Mouse (Mus musculus) lung, adult 18-20 months (tissue): ENCODE data around the gene Stk39.

ENCODE experiments used
- DNase-seq, 2 experiments: peaks; one replicate each; pipeline ENCODE4 v3.0.0; 2022; ENCODE audit warnings: mixed read lengths in 2 of 2

Stk39 gene

DNA sequence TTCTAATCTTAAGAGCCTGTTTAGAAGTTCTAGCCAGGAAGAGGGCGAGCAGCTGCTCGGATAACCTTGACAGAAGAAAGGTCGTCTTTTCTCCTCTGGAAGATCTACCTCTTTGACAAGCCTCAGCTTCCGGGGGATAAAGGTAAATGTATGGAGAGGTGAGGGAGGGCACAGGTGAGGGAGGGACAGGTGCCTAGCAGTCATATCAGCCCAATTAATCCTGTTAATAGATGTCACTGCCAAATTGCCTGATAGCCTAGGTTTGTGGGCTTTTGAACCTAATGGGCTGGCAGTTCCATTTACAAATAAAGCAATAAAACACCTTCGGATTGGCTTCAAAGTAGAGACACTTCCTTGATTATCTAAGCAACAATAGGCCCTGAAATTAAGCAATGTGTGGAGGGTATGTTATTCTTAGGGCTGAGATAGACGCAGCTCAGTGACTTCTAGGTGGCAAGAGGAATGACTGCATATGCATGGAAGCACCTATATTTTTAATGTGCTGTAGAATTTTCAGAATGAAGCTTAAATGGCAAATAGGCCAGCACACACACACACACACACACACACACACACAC, 14.5 kb downstream of the Stk39 start:
- DNase-seq = no peak

DNA sequence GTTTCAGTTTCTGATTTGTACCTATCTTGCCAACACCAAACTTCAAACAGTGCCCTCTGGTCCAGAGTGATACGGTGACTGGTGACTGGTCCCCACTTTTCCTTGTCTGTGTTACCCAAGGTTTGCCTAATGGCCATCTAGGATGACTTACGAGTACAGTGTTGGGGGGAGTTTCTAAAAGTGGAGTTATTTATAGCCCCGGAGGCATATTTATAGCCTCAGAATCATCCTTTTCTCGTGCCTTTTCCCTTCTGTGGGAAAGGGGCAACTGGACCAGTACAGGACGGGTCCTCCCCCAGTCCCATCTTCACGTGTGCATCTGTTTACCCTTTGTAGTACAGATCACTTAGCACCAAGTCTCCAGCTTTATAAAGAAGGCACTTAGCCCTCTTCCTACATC, 15.2 kb downstream of the Stk39 start:
- no peak for DNase-seq

DNA sequence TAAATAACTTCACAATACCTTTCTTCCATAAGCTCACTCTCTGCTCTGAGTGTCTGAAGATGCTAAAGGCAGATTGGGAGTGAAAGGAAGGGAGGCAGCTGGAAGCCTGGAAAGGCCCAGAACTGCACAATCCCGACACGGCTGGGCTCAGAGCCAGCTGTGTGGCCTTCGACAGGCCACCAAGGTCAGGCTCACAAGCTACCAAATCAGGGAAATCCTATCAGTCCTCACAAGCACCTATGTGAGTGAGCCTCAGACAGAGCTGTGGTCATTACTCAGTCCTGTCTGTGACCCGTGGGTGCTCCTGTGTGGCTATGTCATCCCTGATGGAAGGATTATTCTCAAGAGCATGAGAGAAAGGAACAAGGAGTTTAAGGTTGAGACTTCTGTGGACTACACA, 19.7 kb downstream of the Stk39 start:
- DNase-seq = no peak

DNA sequence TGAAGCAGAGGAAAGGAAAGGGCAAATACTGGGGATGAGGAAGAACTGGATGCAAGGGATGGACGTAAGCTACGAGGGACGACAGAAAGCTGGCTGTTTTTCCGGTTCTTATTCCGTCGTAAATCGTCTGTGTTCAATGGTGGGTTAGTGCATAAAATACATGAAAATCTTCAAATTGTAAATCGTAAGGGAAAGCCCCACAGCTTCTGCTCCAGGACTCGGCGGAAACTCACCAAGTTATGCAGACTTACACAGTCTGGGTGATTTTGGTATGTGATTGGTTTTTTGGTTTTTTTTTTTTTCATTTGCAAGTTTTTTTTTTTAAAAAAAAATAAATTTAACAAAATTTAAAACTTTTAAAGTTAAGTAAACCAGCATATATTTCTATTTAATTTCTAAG, 24.0 kb downstream of the Stk39 start:
- DNase-seq = no peak

DNA sequence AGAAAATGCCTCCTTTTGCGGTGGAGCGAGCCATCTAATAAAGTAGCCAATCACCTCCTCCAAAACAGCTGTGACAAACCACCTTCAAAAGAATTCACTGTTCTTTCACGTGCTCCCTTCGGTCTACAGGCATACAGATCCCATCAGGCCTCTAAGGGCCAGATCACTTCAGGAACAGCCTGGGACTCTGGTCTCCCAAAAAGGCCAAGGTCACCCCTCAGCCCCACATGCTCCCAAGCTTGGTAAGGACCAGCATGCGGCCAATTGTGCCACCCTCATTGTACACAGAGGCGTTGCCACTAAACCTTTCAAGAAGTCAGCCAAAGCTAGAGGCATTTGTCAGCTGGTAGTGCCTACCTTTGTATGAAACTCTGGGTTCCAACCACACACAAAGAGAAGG, 28.9 kb downstream of the Stk39 start:
- no peak for DNase-seq

DNA sequence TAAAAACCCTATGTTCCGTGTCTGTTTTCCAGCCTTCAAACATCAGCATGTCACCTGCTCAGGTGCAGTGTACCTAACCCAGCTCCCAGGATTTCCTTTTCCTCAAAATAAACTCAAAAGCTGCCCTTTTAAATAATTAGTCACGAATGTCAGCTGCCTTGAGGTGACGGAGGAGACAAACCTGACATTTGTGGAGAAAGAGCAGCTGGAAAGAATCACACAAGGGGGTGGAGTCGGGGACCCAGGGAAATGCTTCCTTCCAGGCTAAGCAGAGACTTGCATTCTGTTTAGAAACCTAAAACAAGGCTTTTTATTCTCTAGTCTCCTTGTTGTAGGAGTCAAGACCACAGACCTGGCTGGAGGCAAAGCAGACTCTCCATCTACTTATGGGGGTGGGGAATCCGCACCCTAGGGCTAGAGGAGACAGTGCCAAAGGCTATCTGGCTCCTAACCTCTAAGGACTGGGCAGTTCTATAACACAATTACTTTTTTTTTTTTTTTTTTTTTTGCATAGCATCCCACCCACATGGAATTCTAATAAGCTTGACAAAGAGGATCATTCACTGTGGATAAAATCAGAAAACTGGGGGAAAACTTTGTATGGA, 29.9 kb downstream of the Stk39 start:
- no peak for DNase-seq

DNA sequence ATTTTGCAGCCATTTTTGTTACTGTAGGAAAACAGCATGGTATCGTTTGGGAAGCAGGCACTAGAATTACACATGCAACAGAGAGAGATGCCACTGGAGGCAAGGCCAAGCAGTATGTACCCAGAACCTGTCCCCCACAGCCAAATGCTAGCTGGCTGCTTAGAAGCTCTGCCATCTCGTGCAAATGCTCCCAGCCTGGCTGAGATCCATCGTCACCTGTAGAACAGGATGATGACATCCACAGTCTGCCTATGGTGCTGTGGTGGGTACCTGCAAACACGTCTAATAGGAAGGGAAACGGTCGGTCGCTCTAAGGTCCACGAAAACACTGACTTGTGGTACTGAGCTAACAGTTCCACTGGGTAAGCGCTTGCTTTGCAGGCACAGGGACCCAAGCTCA, 32.5 kb downstream of the Stk39 start:
- DNase-seq = no peak

DNA sequence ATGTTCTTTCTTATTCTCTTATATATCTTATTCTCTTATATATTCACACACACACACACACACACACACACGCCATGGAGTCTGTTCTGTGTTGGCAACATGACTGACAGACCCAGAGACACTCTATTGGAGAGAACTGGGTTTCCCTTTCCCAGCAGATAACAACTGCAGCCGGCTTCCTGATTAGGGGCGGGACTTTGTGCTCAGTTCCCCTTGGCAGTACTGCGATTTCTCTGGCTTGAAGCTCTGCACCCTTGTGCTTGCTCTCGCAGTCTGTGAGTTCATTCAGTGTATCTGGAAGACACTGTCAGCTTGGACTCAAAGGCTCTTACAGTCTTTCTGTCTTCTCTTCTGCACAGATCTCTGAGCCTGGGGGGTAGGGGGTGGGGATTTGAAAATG, 34.1 kb downstream of the Stk39 start:
- no peak for DNase-seq

DNA sequence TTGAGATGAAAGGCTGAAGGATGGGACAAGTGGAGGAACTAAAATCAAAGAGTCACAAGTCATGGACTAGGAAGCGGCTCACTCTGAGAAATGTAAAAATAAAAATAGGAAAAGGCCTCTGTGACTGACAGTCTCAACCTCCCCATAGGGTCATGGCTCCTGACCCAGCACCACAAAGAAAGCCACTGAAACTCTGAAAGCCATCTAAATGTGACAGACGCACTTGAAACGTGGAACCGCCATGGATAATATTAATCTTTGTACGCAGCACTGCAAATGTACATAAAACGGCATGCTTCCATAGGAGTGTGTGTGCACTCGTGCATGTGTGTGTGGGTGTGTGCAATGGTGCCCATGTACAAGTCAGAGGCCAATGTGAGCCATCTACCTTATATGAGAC, 34.9 kb downstream of the Stk39 start:
- no peak for DNase-seq

DNA sequence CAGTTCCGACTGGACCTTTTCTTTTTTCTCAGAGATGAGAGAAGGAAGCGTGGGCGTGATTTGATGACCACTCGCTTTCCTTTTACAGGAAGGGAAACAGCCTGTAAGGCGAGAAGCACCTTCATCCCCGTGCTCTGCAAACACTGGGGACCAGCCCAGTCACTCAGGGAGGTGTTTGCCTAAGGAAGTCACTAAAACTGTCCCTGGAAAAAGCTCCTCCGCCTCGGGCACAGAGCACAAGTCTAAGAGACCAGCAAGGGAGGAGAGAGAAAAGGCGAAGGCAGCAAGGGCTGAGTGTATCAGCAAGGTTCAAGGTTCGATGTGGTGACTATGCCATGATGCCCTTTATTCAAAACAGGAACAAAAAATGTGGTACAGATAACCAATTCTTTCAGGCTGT, 35.8 kb downstream of the Stk39 start:
- DNase-seq = no peak

DNA sequence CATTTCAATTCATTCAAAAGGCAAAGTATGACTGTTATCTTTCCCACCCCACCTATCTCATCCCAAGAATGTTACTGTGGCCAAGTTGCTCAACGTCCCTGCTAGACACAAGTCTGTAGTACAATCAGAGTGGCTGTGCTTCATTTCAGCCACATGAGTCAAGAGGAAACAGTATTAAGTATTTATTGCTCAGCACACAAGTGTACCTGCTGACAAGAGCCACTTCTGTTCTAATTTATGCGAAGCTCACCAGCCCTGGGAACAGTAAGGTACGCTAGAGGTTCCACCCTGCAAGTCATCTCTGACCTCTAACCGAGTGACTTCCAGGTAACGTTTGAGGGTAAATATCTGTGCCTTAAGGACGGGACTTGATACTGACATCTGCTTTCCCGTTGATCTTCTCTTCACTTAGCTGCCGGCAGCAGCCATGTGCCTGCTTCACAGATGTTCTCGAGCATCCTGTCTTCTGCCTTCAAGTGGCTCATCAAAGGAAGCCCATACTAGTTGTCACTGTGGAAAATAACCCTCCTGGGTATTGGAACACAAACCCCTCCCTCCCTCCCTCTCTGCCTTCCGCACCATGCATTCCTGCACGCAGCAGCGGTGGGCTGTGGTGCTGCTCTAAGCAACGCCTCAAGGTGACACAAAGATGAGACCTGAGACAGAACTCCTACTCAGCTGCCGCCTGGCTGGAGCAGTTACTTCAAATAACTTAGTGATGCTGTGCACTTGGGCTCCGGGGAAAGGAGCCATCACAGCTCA, 36.4 kb downstream of the Stk39 start:
- peak; percentile 11 to 60 for DNase-seq

DNA sequence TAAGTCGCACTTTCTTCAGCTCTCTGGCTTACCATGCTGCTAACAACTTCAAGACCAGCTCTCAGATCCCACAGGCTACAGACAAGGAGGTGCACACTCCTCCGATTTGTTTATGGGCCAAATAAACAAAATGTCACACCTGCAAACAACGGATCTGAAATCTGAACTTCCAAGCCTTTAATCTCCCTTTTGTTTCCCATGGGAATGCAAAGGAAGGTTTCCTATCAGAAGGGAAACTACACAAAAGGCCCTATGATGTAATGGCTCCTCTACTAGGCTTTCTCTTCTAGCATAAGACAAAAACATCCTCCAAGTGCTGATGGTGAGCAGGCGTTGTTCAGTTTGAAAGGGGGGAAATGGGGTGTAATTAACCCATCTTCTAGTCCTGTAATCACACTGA, 37.1 kb downstream of the Stk39 start:
- DNase-seq = no peak

DNA sequence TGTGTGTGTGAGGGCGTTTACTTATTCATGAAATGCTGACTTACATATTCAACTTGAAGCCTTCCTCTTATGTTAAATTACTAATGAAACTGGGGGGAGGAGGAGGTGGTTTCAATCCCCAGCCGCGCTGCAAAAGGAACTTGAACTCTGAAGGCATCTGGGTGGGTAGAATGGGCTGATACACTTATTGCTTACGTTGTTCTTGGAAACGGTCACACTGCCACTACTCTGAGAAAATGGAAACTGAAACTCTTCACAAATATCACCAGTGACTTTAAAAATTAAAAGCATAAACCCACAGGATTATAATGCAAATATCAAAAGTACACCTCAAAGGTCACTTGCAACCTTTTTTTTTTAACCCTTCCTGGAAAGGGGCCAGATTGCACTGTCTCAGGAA, 37.5 kb downstream of the Stk39 start:
- DNase-seq = no peak

DNA sequence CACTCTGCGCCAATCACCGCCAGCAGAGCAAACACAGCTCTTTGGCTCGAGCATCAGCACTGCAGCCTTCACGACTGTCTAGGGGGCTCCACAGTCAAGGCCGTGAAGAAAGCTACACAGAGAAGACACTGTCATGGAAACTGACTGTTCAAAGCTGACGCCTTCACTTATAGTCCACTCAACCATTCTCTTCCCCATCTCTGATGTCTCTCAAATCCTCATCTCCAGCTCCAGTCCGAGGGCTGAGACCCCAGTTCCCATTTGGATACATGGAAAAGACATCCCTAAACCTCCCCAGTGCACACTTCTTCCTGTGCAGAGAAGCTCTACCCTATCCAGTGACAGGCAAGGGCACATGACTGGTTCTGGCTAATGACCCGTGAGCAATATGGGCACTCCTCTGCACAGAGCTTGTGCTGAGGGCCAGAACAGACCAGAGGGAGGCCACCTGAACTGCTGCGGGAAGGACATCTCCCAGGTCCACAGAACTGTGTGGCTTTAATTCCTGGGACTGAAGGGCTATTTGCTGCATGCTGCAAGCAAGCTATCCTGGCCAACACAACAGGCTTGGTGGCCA, 38.2 kb downstream of the Stk39 start:
- no peak for DNase-seq

DNA sequence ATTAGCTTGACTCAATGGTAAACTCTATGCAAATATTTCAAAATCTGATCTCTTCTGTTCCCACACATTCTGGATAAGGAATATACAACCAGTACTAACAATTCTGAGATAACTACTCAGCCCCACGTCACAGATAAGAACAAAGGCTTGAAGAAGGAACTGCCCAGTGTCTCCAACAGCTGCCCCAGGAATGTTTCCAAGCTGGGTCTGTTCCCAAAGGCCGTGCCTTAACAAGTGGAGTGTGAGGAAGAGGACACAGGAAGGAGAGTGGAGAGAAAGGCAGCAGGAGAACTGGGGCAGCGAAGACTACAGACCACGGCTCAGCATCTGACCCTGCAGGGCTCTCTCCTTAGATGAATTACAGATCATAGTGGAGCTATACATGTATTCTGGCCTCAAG, 39.2 kb downstream of the Stk39 start:
- DNase-seq = no peak

DNA sequence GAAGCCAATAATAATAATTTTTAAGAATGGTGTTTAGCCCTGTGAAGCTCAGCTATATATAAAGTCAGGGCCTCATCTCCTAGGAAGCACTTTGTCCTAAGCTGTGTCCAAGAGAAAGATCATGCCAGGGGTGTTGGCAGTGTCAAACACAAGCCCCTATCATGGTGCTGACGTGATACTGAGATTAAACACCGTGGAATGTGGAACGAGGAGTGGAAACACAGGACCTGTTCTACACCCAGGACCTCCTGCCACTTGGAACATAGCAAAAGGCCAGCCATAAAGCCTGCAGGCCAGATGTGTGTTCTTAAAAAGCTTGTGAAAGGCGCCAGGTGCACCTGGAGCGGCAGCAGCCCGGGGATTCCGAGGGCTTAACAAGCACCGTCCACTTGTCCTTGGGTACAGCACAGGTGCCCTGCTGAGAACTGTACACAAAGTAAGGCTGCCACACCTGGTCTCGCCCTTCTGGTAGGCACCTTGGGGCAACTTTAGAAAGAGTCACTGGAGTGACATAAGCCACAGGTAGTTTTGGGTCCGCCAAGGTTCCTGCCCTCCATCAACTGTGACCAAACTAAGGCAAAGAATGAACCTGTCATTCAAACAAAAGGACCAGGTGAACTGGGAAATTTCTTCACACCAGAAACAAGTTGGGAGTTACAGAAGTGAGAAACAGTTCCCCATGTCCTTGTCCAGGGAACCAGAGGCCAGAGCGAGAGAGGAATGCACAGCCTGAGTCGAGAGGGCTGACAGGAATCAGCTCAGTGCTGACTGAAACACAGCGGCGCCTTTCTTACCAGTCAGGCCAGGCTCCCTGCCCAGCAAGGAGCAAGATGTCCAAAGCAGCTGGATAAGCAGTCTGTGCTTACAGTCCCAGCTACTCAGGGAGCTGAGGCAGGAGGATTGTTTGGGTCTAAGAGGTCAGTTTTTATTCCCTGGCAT, 40.8 kb downstream of the Stk39 start:
- DNase-seq = peak; percentile 35 to 65

DNA sequence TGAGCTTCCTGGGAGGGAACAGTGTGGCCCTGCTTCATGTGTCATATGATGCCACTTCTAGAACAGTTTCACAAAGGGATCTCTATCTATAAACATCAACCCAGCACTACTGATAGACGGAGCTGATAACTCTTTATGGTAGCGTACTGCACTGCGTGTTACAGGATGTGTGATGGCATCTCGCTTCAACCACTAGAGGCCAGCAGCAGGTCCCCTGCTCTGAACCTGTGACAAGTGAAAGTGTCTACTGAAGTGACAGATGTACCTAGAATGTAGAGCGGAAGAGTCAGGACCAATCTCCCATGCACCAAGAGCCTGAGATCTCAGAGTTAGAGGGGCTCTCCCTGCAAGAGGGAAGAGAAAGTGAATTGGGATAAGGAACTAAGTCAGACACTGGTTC, 41.6 kb downstream of the Stk39 start:
- DNase-seq = peak; percentile 31 to 37

DNA sequence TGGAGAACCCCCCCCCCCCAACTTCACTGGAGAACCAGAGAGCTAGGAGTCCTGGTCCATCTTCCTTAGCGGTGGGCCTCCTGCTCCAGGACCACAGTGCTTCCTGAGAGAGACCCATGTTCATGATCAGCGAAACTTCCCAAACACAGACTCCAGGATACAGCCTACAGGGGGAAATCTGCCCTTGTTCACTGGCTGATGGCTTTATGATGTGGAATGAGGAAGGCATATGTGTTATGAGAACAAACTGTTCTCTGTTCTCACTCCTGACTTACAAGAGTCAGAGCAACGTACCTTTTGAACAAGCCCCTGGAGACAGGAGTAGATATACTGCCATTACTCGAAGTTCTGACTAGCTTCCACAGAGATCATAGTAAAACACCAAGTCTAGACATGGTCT, 42.6 kb downstream of the Stk39 start:
- no peak for DNase-seq

DNA sequence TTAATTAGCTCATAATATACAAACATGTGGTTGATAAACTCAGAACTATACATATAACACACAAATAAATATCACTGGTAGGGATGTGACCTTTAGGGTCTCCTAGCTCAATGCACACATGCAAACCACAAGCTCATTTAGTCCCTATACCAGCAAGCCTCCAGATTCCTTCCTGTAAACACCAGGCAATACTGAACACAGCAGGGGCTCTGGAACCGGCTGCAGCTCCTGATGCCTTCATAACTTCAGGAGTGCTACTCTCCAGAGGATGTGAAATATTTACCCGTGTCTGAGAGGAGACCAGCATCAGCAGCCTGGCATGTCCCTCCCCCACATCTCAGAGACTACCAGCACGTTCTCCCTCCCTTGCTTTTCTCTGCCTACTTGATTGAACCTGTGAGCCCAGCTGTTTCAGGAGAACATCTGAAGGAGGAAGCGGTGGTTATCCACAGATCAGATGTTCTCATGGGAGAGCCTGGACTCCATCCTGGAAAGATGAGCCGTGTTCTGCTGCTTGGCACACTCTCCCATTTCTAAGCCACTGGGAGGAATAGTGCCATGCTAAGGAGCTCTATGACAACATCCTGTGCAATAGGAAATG, 45.0 kb downstream of the Stk39 start:
- no peak for DNase-seq

DNA sequence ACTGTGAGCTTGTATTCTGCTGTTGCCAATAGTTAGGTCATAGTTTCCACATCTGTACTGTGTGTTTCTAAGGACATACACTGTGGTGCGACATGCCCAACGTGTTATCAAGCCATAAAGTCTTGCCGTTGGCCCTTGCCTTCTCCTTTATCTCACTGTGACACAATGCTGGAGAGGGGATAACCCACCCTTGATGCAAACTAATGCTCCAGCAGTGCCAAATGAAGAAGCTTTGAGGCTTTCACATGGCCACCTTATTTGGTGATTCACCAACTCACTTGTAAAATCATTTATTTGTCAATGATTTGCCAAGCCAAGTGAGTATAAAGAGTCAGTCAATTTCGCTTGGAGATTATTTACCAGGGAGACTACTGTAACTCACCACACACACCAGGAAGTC, 46.0 kb downstream of the Stk39 start:
- DNase-seq = no peak

DNA sequence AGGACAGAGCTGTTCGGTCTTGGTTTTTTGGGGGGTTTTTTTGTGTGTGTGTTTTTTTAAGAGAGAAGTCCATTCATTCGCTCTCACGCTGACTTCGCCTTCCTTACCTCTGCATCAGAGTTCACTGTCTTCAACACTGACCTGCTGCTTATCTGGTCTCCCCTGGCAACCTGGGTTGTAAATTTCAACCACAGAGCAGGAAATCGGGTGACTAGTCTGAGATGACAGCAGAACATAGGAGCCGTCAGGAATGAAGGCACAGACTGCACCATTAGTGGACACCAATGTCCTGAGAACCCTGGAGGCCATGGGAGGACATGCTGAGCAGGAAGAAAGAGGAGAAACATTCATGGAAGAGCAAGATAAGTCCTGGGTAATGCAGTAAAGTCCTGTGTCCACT, 51.1 kb downstream of the Stk39 start:
- no peak for DNase-seq

DNA sequence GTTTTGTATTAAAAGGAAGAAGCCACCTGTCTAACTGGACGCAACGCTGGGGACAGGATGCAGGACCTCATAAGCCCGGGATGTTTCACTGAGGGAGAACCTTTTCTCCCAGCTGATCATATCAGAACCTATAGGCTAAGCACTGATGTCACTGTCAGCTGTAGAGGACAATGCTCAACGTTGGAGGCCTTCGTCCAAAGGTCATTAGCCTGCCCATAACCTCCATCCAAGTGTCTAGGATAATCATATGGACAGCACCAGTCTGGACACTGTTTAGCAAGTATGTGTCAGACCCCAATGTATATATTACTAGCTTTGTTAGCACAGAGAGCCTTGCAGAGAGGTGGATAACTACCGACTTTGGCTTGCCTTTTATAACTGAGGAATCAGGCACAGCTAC, 51.8 kb downstream of the Stk39 start:
- DNase-seq = no peak

DNA sequence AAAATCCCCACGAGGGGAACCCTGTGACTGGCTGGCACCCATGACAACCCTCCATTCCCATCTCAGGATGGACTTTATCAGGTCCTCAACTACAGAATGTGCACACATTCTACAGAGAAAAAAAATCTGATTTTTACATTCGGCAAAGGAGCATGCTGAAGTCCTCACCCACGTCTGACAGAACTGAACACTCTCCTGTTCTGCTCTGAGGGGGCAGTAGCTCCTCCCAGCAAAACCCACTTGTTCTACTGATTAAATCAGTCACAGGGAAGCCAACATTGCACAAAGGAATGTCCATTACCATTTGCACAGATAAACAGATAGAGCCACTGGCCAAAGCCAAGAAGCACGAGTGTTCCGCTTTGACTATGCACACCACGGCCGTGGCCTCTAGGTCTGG, 52.3 kb downstream of the Stk39 start:
- DNase-seq = no peak
